Mouse (Mus musculus) neural tube, embryonic 11.5 days (tissue): Measurements from ENCODE around the gene Arrdc1. TPM values are rescaled to one million over a fixed set of nuclear protein-coding genes. Genes with fewer than 3 reads are reported as not detected.
A peak's percentile ranks its signal among the peaks of the same experiment; 100 is the strongest.
"Not testable (repeated sequence)": the region's sequence is repeated elsewhere in the genome, so short reads cannot be mapped to it uniquely, and the experiment has no call there.

Experiments used
- ATAC-seq: fragments of 200-750 bp; cut with Nextera tagmentation; 2 replicates; pipeline ENCODE4 v1.8.0; 2017; ENCODE audit warnings: moderate number of reproducible peaks, mild to moderate bottlenecking, moderate TSS enrichment, moderate library complexity; ENCODE audit not compliant: insufficient read depth, low FRiP score, low TSS enrichment
- DNase-seq: peaks from one replicate; pipeline ENCODE4 v3.0.0-alpha.2; 2015; ENCODE audit warnings: low spot score
- H3K27ac ChIP-seq: fragments of 300-500 bp; sonication (generic); 2 replicates; pipeline ENCODE4 v1.5.1; 2014; ENCODE audit warnings: low read depth, mild to moderate bottlenecking, low read length
- H3K27me3 ChIP-seq: fragments of 300-500 bp; sonication (generic); 2 replicates; pipeline ENCODE4 v1.6.1; 2014; ENCODE audit warnings: mild to moderate bottlenecking, low read length, mixed read lengths; ENCODE audit not compliant: control insufficient read depth, insufficient read depth
- H3K36me3 ChIP-seq: fragments of 300-500 bp; sonication (generic); 2 replicates; pipeline ENCODE4 v1.6.1; 2014; ENCODE audit warnings: mild to moderate bottlenecking, low read length, moderate library complexity, mixed read lengths; ENCODE audit not compliant: control insufficient read depth, insufficient read depth
- H3K4me1 ChIP-seq: fragments of 300-500 bp; sonication (generic); 2 replicates; pipeline ENCODE4 v1.6.1; 2014; ENCODE audit warnings: low read length, mixed read lengths; ENCODE audit not compliant: control insufficient read depth, insufficient read depth
- H3K4me2 ChIP-seq: fragments of 300-500 bp; sonication (generic); 2 replicates; pipeline ENCODE4 v1.6.1; 2014; ENCODE audit warnings: low read depth, mild to moderate bottlenecking, moderate library complexity
- H3K4me3 ChIP-seq: fragments of 300-500 bp; sonication (generic); 2 replicates; pipeline ENCODE4 v1.5.1; 2014; ENCODE audit warnings: low read depth, low read length
- H3K9ac ChIP-seq: fragments of 300-500 bp; sonication (generic); 2 replicates; pipeline ENCODE4 v1.6.1; 2014; ENCODE audit warnings: mild to moderate bottlenecking, low read length
- H3K9me3 ChIP-seq: fragments of 300-500 bp; sonication (generic); 2 replicates; pipeline ENCODE4 v1.6.1; 2016; ENCODE audit warnings: low read length; ENCODE audit not compliant: control insufficient read depth
- WGBS: fragments of 180-500 bp; shearing (Covaris S2); extraction: QIAGEN DNeasy Blood & Tissue Kit; methylation state at CpG from one replicate; pipeline ENCODE4 v1.1.7; 2014; 5-methylcytosine and 5-hydroxymethylcytosine counted together
- polyA plus RNA-seq: library from polyadenylated mRNA; unstranded; fragments of >200 nt; fragmentation: Nextera tagmentation; extraction: Ambion mirVana; gene quantifications from 2 replicates; pipeline ENCODE4 v1.2.1, GENCODE M21; 2014

Arrdc1 gene
- 9.5 and 15.6 TPM in 2 replicates for polyA plus RNA-seq

- DNase-seq (peak; percentile 93), ATAC-seq (peak; percentile 91)
- Histone ChIP-seq H3K4me2 (peak within 1 kb of the TSS; percentile 98), H3K9ac (peak within 1 kb of the TSS; percentile 69), H3K4me1 (peaks cover 3% of the 10 kb centered on the region; the same call in 1 of the 2 replicates), H3K36me3 (no peaks in the 10 kb centered on the region), H3K9me3 (no peaks in the 10 kb centered on the region), H3K4me3 (peak within 1 kb of the TSS; percentile 56), H3K27me3 (no peaks in the 10 kb centered on the region), H3K27ac (no peak within 1 kb of the TSS)
- under 1% methylated on average over 48 of the region's 49 CpGs for WGBS
These were observed at the start of gene Arrdc1 for GRCm38 (mm10) chr2:24935057-24935796. Arrdc1 (minus strand) TSS chr2:24935252.

- ATAC-seq (no peak), DNase-seq (no peak)
- Histone ChIP-seq H3K36me3 (no peaks in the 10 kb centered on the region), H3K9ac (no peak overlapping the region), H3K4me2 (no peak overlapping the region), H3K4me3 (no peak overlapping the region), H3K9me3 (no peaks in the 10 kb centered on the region), H3K27me3 (no peaks in the 10 kb centered on the region), H3K27ac (no peak overlapping the region), H3K4me1 (peaks cover 10% of the 10 kb centered on the region)
- 93% methylated on average over 5 of the region's 5 CpGs for WGBS
These were observed 41.9 kb upstream of the Arrdc1 start for GRCm38 (mm10) chr2:24976960-24977359.

GRCm38 (mm10) chr2:24975704-24976297 lies 40.7 kb upstream of the Arrdc1 start, which contains the start of gene Pnpla7:
Pnpla7 (plus strand) TSS chr2:24976033.
- Histone ChIP-seq H3K4me2 (peak within 1 kb of the TSS; percentile 94), H3K27me3 (no peaks in the 10 kb centered on the region), H3K27ac (peak within 1 kb of the TSS; percentile 69), H3K4me3 (peak within 1 kb of the TSS; percentile 81), H3K4me1 (peaks cover 10% of the 10 kb centered on the region), H3K9ac (peak within 1 kb of the TSS; percentile 75), H3K36me3 (no peaks in the 10 kb centered on the region; the same call in 1 of the 2 replicates), H3K9me3 (no peaks in the 10 kb centered on the region)
- ATAC-seq (peak; percentile 35), DNase-seq (peak; percentile 69)
- WGBS: under 1% methylated on average over 16 of the region's 16 CpGs

- Histone ChIP-seq H3K9me3 (no peaks in the 10 kb centered on the region), H3K9ac (peak within 1 kb of the TSS; percentile 75), H3K4me2 (peak within 1 kb of the TSS; percentile 94), H3K27me3 (no peaks in the 10 kb centered on the region), H3K36me3 (no peaks in the 10 kb centered on the region; the same call in 1 of the 2 replicates), H3K27ac (peak within 1 kb of the TSS; percentile 69), H3K4me1 (peaks cover 10% of the 10 kb centered on the region), H3K4me3 (peak within 1 kb of the TSS; percentile 81)
- ATAC-seq (peak; percentile 100), DNase-seq (peak; percentile 99)
- WGBS: under 1% methylated on average over 64 of the region's 64 CpGs
These were observed 40.1 kb upstream of the Arrdc1 start, which contains the start of gene Mrpl41 for GRCm38 (mm10) chr2:24974906-24975703. Mrpl41 (minus strand) TSS chr2:24975098.

GRCm38 (mm10) chr2:24974452-24974851 lies 39.4 kb upstream of the Arrdc1 start:
- under 1% methylated on average over 17 of the region's 17 CpGs for WGBS
- Histone ChIP-seq H3K9ac (peak overlapping the region; percentile 73), H3K4me2 (peak overlapping the region; percentile 94), H3K4me3 (peak overlapping the region; percentile 81), H3K27ac (peak overlapping the region; percentile 69), H3K4me1 (peaks cover 10% of the 10 kb centered on the region)
- H3K27me3 ChIP-seq, DNase-seq, H3K36me3 ChIP-seq, ATAC-seq, H3K9me3 ChIP-seq: not testable (repeated sequence)

GRCm38 (mm10) chr2:24970386-24970785 lies 35.3 kb upstream of the Arrdc1 start:
- Histone ChIP-seq H3K9me3 (no peaks in the 10 kb centered on the region), H3K4me3 (no peak overlapping the region), H3K27me3 (no peaks in the 10 kb centered on the region), H3K4me1 (peaks cover 5% of the 10 kb centered on the region), H3K36me3 (peaks cover 11% of the 10 kb centered on the region), H3K9ac (no peak overlapping the region), H3K27ac (no peak overlapping the region), H3K4me2 (no peak overlapping the region)
- no peak for ATAC-seq
- no peak for DNase-seq
- WGBS: 86% methylated on average over 4 of the region's 4 CpGs

- peaks cover 4% of the 10 kb centered on the region; the same call in 1 of the 2 replicates for H3K4me1 ChIP-seq
- DNase-seq: peak; percentile 90
- no peaks in the 10 kb centered on the region for H3K9me3 ChIP-seq
- no peaks in the 10 kb centered on the region for H3K27me3 ChIP-seq
- H3K9ac ChIP-seq: peak within 1 kb of the TSS; percentile 90
- peak within 1 kb of the TSS; percentile 77 for H3K4me2 ChIP-seq
- H3K36me3 ChIP-seq: peaks cover 18% of the 10 kb centered on the region; the same call in 1 of the 2 replicates
- 1% methylated on average over 28 of the region's 28 CpGs for WGBS
- H3K4me3 ChIP-seq: peak within 1 kb of the TSS; percentile 86
- H3K27ac ChIP-seq: no peak within 1 kb of the TSS
- peak; percentile 84 for ATAC-seq
These were observed 27.4 kb upstream of the Arrdc1 start, which contains the start of gene Dph7 for GRCm38 (mm10) chr2:24962304-24963000. Dph7 (plus strand) TSS chr2:24962400.

- Histone ChIP-seq H3K36me3 (peaks cover 20% of the 10 kb centered on the region; the same call in 1 of the 2 replicates), H3K4me3 (no peak overlapping the region), H3K4me2 (no peak overlapping the region), H3K27me3 (no peaks in the 10 kb centered on the region), H3K9ac (no peak overlapping the region), H3K9me3 (no peaks in the 10 kb centered on the region), H3K4me1 (peaks cover 4% of the 10 kb centered on the region; the same call in 1 of the 2 replicates), H3K27ac (no peak overlapping the region)
- 35% methylated on average over 3 of the region's 3 CpGs for WGBS
- ATAC-seq: no peak
- DNase-seq: peak; percentile 35
These were observed 25.9 kb upstream of the Arrdc1 start for GRCm38 (mm10) chr2:24960910-24961309.
